Mouse (Mus musculus): ENCODE data around the gene Ass1. TPM values are rescaled to one million over a fixed set of nuclear protein-coding genes. Genes with fewer than 3 reads are reported as not detected.

Gene Ass1
- polyA plus RNA-seq, 1 experiment from 2014 or later = 6.8 TPM

DNA sequence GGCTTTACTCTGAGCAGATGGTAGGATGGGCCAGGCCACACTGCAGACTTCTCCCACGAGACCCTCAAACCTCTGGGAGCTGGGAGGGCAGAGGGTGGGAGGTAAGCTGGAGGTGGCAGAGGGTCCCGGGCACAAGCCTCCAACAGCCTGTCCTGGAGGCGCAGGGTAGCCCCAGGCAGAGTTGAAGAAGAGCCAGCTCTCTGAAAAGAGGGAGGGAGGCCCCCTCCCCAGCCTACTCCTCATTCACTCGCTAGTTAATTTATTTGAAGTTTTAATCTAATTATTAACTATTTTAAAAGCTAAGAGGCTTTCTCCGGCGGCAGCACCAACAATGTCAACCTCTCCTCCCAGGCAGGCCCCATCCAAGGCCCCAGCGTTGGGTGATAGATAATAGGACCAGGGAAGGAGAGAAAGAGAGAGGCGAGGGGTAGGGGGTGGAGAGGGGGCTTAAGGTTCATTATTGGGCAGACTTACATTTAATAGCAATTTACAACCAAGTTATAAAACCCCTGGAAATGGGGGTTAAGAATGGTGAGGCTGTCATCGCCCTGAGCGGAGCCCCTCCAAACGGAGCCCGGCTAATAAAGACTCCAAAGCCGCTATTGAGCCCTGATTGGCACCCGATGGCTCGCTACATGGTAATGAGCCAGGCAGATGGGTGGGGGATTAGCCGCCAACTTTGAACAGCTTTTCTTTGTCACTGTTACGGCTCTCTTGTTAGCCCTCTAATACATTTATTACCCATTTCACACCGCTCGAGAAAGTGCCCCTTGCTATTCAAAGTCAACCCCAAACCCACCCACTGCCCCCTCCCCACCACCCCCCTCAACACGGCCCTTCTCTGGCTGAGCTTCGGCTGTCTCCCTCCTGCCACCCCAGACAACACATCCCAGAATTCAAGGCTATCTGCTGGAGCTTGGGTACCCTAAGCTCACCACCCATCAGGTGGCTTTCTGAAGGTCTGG is 29.6 kb downstream of the Ass1 start:
- Histone ChIP-seq H3K27me3 (ENCODE audit: low read depth, poor library complexity, severe bottlenecking) (peaks cover 97% of the 10 kb centered on the region), H3K36me3 (no peaks in the 10 kb centered on the region), H3K9me3 (replicated peaks) (no peaks in the 10 kb centered on the region), H3K4me3 (no peak overlapping the region), H3K4me1 (peaks cover 88% of the 10 kb centered on the region), H3K27ac (0 out of 2 replicates have a peak overlapping the region, but pooled peaks have one; percentile 22)
- DNase-seq (ENCODE audit: low spot score) = no peak
- 36% methylated on average over 21 of the region's 21 CpGs for WGBS

DNA sequence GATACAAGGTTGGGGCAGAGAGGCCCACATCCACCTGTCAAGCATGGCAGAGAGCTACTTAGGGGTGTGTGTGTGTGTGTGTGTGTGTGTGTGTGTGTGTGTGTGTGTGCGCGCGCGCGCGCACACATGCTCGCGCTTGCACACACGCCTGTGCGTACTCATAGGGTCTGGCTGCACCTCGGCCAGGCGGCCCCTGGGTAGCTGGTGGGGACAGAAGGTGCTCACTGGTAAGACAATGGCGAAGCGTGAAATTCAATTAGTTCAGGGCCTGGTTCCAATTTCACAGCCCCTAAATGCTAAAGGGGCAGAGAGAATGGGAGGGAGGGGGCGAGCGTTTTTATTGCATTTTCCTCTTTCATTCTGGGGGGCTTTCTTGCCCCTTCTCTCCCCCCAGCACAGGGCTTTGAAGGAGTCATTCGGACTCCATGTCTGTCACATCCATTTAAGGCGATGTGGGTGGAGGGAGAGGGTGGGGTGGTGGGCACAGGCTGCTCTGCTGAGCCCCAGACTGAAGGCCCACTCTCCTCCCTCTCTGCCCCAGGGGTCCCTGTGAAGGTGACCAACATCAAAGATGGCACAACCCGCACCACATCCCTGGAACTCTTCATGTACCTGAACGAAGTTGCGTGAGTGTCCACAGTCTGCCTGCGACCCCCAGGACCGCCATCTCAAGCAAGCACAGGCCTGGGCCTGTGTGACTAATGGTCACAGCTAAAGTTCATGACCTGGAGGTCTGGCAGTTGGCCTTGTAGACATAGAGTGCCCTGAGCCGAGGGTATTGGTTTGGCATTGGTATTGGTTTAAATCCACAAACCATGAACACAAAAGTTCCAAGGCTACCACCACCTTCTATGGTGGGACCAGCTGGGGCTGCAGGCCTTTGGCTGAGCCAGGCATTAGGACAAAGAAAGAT is 30.5 kb downstream of the Ass1 start:
- Histone ChIP-seq H3K4me1 (peaks cover 89% of the 10 kb centered on the region), H3K27ac (0 out of 2 replicates have a peak overlapping the region, but pooled peaks have one; percentile 22), H3K4me3 (no peak overlapping the region), H3K27me3 (ENCODE audit: low read depth, poor library complexity, severe bottlenecking) (peaks cover 97% of the 10 kb centered on the region), H3K36me3 (no peaks in the 10 kb centered on the region), H3K9me3 (replicated peaks) (no peaks in the 10 kb centered on the region)
- DNase-seq (ENCODE audit: low spot score) = no peak
- 66% methylated on average over 24 of the region's 24 CpGs for WGBS

- Histone ChIP-seq H3K9me3 (replicated peaks) (no peaks in the 10 kb centered on the region), H3K4me1 (peaks cover 87% of the 10 kb centered on the region), H3K4me3 (no peak overlapping the region), H3K27ac (no peak overlapping the region), H3K36me3 (no peaks in the 10 kb centered on the region), H3K27me3 (ENCODE audit: low read depth, poor library complexity, severe bottlenecking) (peaks cover 89% of the 10 kb centered on the region)
- DNase-seq (ENCODE audit: low spot score) = no peak
- 47% methylated on average over 20 of the region's 20 CpGs for WGBS
These were observed 31.6 kb downstream of the Ass1 start for GRCm38 (mm10) chr2:31501448-31502130.

- Histone ChIP-seq H3K27me3 (ENCODE audit: low read depth, poor library complexity, severe bottlenecking) (peaks cover 76% of the 10 kb centered on the region), H3K4me1 (peaks cover 76% of the 10 kb centered on the region), H3K27ac (no peak overlapping the region), H3K9me3 (replicated peaks) (no peaks in the 10 kb centered on the region), H3K4me3 (no peak overlapping the region), H3K36me3 (no peaks in the 10 kb centered on the region)
- DNase-seq (ENCODE audit: low spot score) = no peak
- 65% methylated on average over 15 of the region's 15 CpGs for WGBS
These were observed 32.9 kb downstream of the Ass1 start for GRCm38 (mm10) chr2:31502616-31503522.

DNA sequence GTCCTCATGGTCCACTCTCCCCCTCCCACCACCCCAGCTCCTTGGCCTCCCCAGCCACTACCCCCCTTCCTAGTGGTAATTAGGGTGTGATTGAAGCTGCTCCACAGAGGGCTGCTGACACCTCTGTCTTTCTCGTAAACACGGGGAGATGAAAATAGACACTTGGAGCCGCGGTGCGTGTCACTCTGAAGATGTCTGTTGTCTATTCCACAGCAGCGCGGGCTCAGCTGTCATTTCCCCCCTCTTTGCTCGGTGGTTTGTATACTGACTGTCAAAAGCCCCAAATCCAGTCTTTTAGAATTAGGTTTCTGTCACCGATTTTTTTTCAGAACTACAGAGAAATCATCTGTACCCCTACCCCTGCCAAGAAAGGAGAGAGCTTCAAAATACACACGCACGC is 35.5 kb downstream of the Ass1 start:
- peaks cover 54% of the 10 kb centered on the region for H3K4me1 ChIP-seq
- WGBS = 54% methylated on average over 11 of the region's 11 CpGs
- DNase-seq (ENCODE audit: low spot score) = no peak

DNA sequence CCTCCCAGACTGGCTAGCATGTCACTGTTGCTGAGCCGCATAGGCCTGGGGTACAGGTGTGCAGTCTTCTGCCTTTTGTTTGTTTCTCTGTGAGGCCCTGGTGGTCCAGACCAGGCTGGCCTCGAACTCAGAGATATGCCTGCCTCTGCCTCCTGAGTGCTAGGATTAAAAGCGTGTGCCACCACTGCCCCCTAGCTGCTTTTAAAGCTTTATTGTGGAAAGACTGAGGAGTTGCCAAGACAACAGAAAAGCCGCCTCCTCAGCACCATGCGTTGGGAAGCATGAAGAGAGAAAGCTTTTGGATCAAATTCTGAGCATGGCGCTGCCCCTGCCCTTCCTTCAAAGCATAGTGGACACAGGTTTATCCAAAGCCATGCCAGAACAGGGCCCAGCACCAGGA is 38.8 kb downstream of the Ass1 start:
- Histone ChIP-seq H3K4me1 (peaks cover 49% of the 10 kb centered on the region), H3K36me3 (no peaks in the 10 kb centered on the region), H3K27ac (no peak overlapping the region), H3K27me3 (ENCODE audit: low read depth, poor library complexity, severe bottlenecking) (peaks cover 19% of the 10 kb centered on the region), H3K9me3 (replicated peaks) (no peaks in the 10 kb centered on the region), H3K4me3 (no peak overlapping the region)
- no peak for DNase-seq (ENCODE audit: low spot score)
- 91% methylated on average over 6 of the region's 6 CpGs for WGBS

More for the DNA sequence above, 35.5 kb downstream of the Ass1 start:
- no peaks in the 10 kb centered on the region for H3K9me3 ChIP-seq (replicated peaks)
- H3K36me3 ChIP-seq = no peaks in the 10 kb centered on the region
- no peak overlapping the region for H3K4me3 ChIP-seq
- H3K27ac ChIP-seq = no peak overlapping the region
- peaks cover 50% of the 10 kb centered on the region for H3K27me3 ChIP-seq (ENCODE audit: low read depth, poor library complexity, severe bottlenecking)

DNA sequence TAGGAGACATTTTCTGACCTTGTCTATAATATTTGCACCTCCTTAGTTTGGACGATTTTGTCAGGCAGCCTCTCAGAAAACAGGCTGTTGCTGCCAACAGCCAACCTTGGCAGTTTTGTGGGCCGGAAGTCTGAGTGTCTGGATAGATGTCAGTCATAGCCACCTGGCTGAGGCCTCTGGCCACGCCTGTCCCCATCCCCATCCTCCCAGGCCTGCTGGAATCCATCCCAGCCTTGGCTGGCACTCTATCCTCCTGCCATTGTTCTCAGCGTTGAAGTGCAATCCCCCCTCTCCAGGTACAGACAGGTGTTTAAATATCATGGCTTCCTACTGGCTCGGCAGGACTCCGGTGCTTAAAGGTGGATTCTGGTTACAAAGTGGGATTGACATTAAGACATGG is 41.3 kb downstream of the Ass1 start:
- no peak overlapping the region for H3K27ac ChIP-seq
- peaks cover 24% of the 10 kb centered on the region for H3K4me1 ChIP-seq
- no peak overlapping the region for H3K4me3 ChIP-seq
- no peaks in the 10 kb centered on the region; the same call in 1 of the 2 replicates for H3K9me3 ChIP-seq (replicated peaks)
- DNase-seq (ENCODE audit: low spot score) = no peak
- H3K27me3 ChIP-seq (ENCODE audit: low read depth, poor library complexity, severe bottlenecking) = no peaks in the 10 kb centered on the region
- WGBS = 73% methylated on average over 6 of the region's 6 CpGs
- H3K36me3 ChIP-seq = no peaks in the 10 kb centered on the region

DNA sequence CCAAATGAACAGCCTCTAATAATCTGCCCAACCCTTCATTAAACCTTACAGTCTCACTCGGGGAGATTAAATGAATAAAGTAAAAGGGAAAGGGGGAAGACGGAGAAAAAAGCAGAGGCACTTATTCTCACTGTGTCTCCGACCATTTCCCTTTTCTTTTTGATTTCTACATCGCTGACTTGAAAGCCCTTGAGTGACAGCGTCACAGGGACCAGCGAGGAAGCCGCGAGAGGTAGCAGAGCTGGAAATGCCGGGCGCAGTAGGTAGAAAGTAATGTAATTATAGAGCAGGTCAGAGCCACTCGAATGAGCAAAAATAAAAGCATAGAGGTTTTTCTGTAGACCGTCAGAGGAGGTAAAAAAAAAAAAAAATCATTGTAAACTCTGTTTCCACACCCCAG is 46.5 kb downstream of the Ass1 start:
- Histone ChIP-seq H3K4me3 (no peak overlapping the region), H3K36me3 (no peaks in the 10 kb centered on the region), H3K27ac (no peak overlapping the region), H3K27me3 (ENCODE audit: low read depth, poor library complexity, severe bottlenecking) (no peaks in the 10 kb centered on the region), H3K9me3 (replicated peaks) (no peaks in the 10 kb centered on the region; the same call in 1 of the 2 replicates), H3K4me1 (peaks cover 18% of the 10 kb centered on the region)
- WGBS = 82% methylated on average over 12 of the region's 12 CpGs
- no peak for DNase-seq (ENCODE audit: low spot score)

DNA sequence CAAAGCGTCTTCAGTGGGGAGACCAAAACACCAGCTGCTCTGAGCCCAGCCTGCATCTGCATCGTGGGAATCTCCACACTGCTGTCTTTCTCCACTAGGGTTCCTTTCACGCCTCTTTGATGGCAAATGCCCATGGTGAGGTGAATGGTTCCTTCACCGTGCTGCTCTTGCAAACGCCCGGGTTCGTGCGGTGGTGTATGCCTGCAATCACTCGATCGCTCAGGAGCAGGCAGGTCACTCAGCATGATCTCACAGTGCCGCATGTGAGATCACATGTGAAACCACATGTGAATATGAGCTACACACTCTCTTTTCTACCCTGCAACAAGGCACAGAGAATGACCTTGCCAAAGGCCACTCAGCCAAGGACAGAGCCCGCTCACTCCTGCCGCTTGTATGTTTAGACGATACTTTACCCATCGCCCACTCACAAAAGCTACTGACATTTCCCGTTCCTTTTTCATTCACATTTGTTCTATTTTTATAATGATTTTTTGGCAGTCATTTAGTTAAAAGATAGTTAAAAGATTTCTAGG is 51.9 kb downstream of the Ass1 start:
- Histone ChIP-seq H3K27ac (no peak overlapping the region), H3K27me3 (ENCODE audit: low read depth, poor library complexity, severe bottlenecking) (peaks cover 10% of the 10 kb centered on the region; the same call in 1 of the 2 replicates), H3K36me3 (no peaks in the 10 kb centered on the region), H3K4me3 (no peak overlapping the region), H3K9me3 (replicated peaks) (no peaks in the 10 kb centered on the region), H3K4me1 (peaks cover 11% of the 10 kb centered on the region; the same call in 1 of the 2 replicates)
- 81% methylated on average over 16 of the region's 16 CpGs for WGBS
- DNase-seq (ENCODE audit: low spot score) = no peak

- DNase-seq (ENCODE audit: low spot score) = no peak
- WGBS = 77% methylated on average over 5 of the region's 5 CpGs
- Histone ChIP-seq H3K4me3 (no peak overlapping the region), H3K9me3 (replicated peaks) (no peaks in the 10 kb centered on the region), H3K27ac (peak overlapping the region; percentile 14; the same call in 1 of the 2 replicates), H3K4me1 (peaks cover 25% of the 10 kb centered on the region), H3K36me3 (no peaks in the 10 kb centered on the region), H3K27me3 (ENCODE audit: low read depth, poor library complexity, severe bottlenecking) (peaks cover 12% of the 10 kb centered on the region; the same call in 1 of the 2 replicates)
These were observed 54.6 kb downstream of the Ass1 start for GRCm38 (mm10) chr2:31524641-31525040.

- Histone ChIP-seq H3K27me3 (ENCODE audit: low read depth, poor library complexity, severe bottlenecking) (peaks cover 12% of the 10 kb centered on the region; the same call in 1 of the 2 replicates), H3K36me3 (no peaks in the 10 kb centered on the region), H3K9me3 (replicated peaks) (no peaks in the 10 kb centered on the region), H3K4me3 (no peak overlapping the region), H3K4me1 (peaks cover 30% of the 10 kb centered on the region), H3K27ac (no peak overlapping the region)
- no peak for DNase-seq (ENCODE audit: low spot score)
- 41% methylated on average over 10 of the region's 10 CpGs for WGBS
These were observed 55.8 kb downstream of the Ass1 start for GRCm38 (mm10) chr2:31525778-31526177.

Data from limb, embryonic 10.5 days (tissue).